Mouse (Mus musculus) adipocyte (in vitro differentiated cells): ENCODE results near the gene Bicc1.
"Not testable (repeated sequence)": the region's sequence is repeated elsewhere in the genome, so short reads cannot be mapped to it uniquely, and the experiment has no call there.

Experiments used
- DNase-seq: peaks from one replicate; pipeline ENCODE4 v3.0.0-alpha.2; 2016; ENCODE audit warnings: low spot score

Gene Bicc1

DNA sequence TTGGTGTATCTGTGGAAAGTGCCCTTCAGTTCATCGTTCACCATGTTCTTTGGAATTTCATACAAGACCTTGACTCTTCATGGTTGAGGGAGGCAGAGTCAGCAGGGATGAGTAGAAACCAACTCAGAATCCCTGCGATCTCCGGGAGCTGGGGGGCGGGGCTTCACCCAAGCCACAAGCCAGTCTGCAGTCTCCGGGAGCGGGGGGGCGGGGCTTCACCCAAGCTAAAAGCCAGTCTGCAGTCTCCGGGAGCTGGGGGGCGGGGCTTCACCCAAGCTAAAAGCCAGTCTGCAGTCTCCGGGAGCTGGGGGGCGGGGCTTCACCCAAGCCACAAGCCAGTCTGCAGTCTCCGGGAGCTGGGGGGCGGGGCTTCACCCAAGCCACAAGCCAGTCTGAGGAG lies 213.4 kb downstream of the Bicc1 start:
- DNase-seq, result not testable (repeated sequence)

- DNase-seq, result no peak
These were observed 214.4 kb downstream of the Bicc1 start for GRCm38 (mm10) chr10:70945076-70945475.

DNA sequence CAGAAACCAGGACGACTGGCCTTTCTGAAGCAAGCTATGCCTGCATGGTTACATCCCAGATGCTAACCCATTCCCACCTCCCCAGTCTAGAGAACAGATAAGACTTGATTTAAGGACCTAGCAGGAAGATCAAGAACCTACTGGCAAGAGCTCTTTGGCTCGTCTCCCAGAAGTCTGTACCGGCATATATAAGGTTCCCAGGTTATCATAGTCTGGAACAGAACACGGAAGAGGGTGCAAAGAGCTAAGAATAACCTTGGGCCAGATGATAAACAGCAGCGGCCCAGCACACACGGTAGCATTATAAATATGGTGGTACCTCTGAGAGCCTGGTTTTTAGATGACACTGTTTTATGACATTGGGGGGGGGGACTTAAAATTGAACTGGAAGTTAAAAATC lies 217.9 kb downstream of the Bicc1 start:
- DNase-seq, result no peak

DNA sequence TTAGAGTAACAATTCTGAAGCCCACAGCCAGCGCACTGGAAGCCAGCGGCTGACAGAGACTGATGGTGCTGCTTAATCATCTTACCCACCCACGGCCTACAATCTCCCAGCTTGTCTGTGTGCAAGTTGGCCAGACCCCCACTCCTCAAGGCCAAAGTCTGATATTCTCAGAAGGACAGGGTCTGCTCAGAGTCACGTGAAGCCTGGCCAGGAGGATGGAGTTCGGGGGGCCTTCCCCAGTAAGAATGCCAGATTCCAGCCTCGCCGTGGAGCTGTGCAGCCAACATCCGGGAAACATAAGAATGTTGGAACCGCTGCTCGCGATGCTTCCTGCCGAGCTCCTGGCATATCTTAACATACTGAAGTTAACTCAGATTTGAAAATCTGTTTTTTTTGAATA lies 219.7 kb downstream of the Bicc1 start:
- no peak for DNase-seq

DNA sequence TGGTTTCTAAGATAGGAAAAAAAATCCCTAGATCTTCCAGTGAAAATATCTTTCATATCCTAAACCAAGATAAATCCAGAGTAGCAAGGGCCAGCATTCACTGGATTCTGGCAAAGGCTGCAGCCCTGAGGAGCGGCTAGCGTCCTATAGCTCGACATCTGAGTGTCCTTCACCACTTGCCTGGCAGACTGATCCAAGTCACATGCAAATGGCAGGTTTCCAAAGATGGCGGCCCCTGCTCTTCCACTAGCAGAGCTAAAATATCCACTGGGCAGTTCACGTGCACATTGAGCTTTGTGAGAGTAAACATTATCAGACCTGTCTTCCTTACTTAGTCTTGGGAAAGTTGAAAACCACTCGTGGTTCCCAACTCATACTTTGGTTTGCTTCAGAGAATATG lies 222.1 kb downstream of the Bicc1 start:
- DNase-seq, result no peak

- DNase-seq, result no peak
These were observed 223.5 kb downstream of the Bicc1 start for GRCm38 (mm10) chr10:70936008-70936407.

GRCm38 (mm10) chr10:70926126-70926525 lies 233.4 kb downstream of the Bicc1 start:
- no peak for DNase-seq

DNA sequence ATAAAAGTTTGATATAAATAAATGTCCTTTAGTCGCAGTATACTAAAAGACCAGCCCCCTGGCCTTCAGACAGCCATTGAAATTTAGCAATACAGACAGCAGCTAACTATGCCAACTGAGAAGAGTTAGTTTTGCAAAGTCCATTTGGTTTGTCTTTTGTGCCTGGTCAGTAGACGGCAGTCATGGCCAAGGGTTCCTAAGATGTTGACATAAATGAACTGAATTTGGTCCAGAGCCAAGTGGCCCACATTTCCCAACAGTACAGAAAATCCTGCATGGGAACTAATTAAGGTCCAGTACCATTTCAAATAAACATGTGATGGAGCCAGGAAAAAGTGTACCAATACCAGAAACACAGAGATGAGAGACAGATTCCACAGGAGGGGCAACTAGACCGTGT lies 235.2 kb downstream of the Bicc1 start:
- peak; percentile 93 for DNase-seq

- peak; percentile 42 for DNase-seq
These were observed 235.6 kb downstream of the Bicc1 start for GRCm38 (mm10) chr10:70923936-70924335.

GRCm38 (mm10) chr10:70921481-70921880 lies 238.0 kb downstream of the Bicc1 start:
- DNase-seq, result no peak

GRCm38 (mm10) chr10:70919851-70920250 lies 239.6 kb downstream of the Bicc1 start:
- DNase-seq, result no peak

DNA sequence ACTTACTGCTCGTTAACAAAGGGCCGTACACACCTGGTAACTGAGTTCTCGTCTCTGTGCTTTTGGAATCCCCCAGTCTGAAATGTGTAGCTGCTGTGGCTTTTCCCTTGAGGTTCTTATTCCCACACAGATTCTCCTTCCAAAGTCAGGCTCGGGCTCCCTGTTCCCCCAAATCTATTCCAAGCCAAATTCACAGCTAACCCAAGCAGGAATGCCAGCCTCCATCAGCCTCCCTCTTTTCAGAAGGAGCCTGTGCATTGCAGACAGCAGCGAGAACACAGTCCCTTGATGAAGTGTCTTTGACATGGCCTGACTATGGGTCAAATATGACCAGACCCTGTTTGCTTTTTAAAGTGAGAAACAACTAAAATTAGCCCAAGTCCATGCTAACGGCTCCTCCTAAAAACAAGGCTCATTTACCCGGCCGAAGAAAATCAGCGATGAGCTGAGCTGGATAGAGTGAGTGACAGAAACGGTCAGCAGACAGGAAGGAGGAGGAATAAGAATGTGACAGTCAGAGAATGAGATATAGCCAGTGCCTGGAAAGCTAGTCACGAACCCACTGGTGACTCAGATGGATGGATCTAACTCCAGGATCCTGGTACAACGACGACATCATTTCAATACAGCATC lies 240.4 kb downstream of the Bicc1 start:
- no peak for DNase-seq

- no peak for DNase-seq
These were observed 242.8 kb downstream of the Bicc1 start for GRCm38 (mm10) chr10:70916697-70917096.

- DNase-seq, result no peak
These were observed 244.4 kb downstream of the Bicc1 start for GRCm38 (mm10) chr10:70915096-70915495.

DNA sequence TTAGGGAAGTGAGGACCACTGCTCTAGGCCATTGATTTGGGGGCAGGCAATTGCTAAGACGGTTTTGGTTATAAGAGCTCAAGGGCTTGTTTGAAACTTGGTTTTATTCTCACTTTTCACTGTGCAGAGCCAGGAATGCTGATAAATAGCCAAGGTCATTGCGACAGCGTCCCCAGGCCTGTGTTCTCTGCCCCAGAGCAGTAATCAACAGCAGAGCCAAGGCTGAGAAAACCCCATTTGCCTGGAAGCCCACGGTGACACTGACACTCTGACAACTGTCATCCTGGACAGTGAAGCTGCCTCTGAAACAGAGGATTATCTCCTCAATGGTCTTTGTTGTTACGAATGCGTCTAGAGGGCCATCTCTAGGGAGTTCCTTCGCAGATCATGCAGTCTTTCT lies 255.6 kb downstream of the Bicc1 start:
- DNase-seq, result peak; percentile 77

DNA sequence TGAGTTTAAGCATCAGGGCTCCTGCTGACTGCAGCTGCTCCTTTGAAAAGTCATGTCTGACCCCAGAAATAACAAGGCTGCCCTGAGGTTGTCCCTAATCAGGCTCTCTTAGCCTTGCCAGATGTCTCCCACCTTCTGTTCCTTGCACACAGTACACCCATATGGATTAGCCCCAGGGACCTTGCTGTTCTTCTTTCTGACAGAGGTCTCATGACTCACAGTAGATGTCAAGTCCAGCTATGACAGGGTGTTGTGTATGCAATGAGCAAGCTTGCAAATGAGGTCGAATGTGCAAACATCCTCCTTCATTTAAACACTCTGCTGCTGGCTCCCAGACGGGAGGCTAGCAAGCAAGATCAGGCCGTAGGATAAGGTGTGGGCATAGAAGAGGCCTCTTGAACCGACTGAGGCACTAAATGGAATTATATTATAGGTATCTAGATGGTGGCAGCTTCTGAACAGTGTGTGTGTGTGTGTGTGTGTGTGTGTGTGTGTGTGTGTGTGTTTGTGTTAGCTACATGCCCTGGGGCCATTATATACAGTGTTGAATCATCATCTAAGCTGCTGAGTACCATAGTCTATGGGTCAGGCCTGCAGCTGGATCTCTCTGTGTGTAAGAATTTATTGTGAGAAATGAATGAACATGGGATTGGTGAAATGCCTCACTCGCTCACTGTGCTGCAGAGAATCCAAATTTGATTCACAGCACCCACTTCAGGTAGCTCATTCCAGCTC lies 256.6 kb downstream of the Bicc1 start:
- peak; percentile 44 for DNase-seq

DNA sequence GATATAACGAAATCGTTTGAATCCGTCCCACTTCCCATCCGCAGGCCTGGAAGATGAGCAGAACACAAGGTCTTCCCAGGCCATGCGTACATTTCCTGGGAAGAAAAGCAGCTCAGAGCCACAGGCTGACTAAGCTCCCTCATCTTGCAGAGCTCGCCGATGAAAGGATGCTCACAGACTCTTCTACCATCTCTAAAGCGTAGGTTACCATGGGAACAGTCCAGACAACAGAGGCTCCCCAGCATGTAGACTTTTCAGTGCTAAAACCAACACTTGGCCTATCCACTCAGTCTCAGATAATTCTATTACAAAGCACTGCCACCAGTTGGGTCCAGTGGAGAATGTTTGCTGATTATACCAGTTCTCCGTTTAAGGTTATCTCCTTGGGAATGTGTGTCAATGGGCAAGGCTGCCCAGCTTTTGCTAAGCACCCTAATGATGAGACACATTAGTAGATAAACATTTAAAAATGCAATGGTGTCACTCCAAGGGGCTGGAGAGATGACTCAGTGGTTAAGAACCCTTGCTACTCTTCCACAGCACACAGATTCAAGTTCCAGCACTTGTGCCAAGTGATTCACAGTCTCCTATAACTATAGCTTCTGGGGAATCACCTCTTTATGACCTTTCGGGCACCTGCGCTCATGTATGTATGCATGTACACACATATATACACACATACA lies 258.2 kb downstream of the Bicc1 start:
- no peak for DNase-seq

- DNase-seq, result no peak
These were observed 263.6 kb downstream of the Bicc1 start for GRCm38 (mm10) chr10:70895891-70896290.

- no peak for DNase-seq
These were observed 281.5 kb downstream of the Bicc1 start for GRCm38 (mm10) chr10:70878046-70878445.

DNA sequence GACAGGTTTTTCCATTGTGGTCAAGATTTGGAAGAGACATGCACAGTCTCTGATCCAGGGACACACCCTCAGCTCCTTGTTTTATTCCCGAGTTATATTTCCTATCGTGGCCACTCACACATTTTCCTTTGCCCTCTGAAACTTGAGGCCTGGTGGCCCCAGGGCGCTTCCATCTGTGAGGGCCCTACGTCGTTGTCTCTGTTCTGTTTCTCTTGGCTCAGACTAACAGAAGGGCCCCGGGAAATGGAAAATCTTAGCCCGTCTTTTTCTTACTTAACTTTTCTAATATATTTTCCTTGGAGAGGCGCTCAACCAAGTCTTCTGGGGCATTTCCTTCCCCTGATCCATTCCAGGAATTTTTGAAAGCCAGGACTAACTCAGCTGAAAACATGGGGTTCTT lies 281.9 kb downstream of the Bicc1 start:
- peak; percentile 34 for DNase-seq

- no peak for DNase-seq
These were observed 283.0 kb downstream of the Bicc1 start for GRCm38 (mm10) chr10:70876522-70876921.

DNA sequence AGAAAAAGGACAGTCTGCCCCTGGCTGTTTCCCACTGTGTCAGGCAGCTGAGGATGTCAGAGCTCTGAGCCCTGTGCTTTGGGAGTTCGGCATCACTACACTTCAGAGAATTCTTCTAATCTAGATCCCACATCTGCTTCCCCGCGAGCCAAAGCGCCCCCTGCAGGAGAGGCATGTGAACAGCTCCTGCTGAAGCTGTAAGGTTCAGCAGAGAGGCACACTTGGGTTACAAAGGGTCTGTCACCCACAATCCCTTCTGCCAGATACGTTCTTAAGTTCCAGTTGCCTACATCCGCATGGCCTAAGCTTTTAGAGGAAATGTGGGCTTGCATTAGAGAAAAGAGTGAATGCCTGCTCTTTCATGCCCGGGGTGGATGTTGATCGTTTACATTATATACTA lies 283.4 kb downstream of the Bicc1 start:
- no peak for DNase-seq

- no peak for DNase-seq
These were observed 284.4 kb downstream of the Bicc1 start for GRCm38 (mm10) chr10:70874994-70875538.
